In the genomic region with DNA sequence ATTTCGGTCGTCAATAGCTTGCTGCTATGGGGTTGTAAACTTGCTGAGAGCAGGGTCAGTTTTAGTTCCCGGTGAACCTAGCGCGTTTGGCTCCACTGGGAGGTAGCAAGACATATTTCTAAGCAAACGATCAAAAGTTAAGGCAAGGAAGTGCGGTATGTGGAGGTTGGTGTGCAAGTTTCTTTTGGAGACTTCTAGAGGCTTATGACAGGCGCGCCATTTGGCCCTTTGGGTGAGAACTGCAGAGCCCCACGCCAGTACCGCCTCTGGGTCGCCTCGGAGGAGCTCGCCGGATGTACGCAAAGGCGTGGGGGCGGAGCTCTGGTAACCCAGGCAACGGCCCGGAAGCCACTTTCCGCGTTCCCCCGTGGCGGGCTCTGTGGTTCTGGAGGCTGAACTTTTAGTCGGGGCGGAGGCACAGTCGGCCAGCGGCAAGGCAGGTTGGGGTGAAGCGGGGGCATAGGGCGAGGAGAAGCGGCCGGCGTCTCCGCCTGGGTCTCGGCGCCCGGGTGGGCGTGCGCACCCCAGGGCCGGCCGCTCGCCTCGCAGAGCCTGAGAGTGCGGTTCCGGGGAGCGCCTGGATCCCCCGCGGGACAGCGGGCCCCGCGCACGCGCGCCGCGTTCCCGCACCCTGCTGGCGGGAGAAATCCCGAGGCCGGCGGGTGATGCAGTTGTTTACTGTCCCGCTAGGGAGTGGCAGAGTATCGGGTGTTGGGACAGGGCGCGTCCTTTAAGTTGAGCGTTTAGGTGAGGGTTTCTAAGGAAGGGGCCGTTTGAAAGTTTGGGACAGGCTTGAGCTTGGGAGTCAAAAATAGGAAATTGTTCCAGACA, we compare ENCODE assay signal across 7 mouse cellular contexts. TPM values are rescaled to one million over a fixed set of nuclear protein-coding genes. Genes with fewer than 3 reads are reported as not detected.
DNase-seq lines count a peak whose midpoint lies in the region; ATAC-seq and TF ChIP-seq lines count a peak whose summit lies in the region.

TSS of gene Spice1 (plus strand) at position 51 of the 831 bp plus-strand sequence.

- H3K27me3 ChIP-seq in intestine, embryonic 16.5 days (replicated peaks; ENCODE audit: control insufficient read depth, insufficient read depth, low read length) = no peaks in the 10 kb centered on the region
- no peaks in the 10 kb centered on the region for H3K27me3 ChIP-seq in midbrain, embryonic 12.5 days
- no peaks in the 10 kb centered on the region for H3K27me3 ChIP-seq in small intestine, adult 2 months (ENCODE audit: control insufficient read depth, insufficient read depth, low read length)

- H3K27ac ChIP-seq in intestine, embryonic 16.5 days (ENCODE audit: low read length) = peak within 1 kb of the TSS; percentile 93
- H3K27ac ChIP-seq in midbrain, embryonic 12.5 days (replicated peaks) = peak within 1 kb of the TSS; percentile 87
- peak within 1 kb of the TSS; percentile 82 for H3K27ac ChIP-seq in small intestine, adult 2 months (ENCODE audit: insufficient read depth, low read depth, low read length)

- H3K9me3 ChIP-seq in intestine, embryonic 16.5 days (ENCODE audit: control insufficient read depth, low read length) = no peaks in the 10 kb centered on the region
- H3K9me3 ChIP-seq in midbrain, embryonic 12.5 days = no peaks in the 10 kb centered on the region

- peak within 1 kb of the TSS; percentile 83 for H3K4me2 ChIP-seq in intestine, embryonic 16.5 days (ENCODE audit: low read depth, low read length)
- H3K4me2 ChIP-seq in midbrain, embryonic 12.5 days (replicated peaks) = peak within 1 kb of the TSS; percentile 68

- peak; percentile 97 for DNase-seq in adrenal gland, adult 2 months
- peak; percentile 84 for DNase-seq in embryo, embryonic 11.5 days (ENCODE audit: low read depth, low spot score)
- DNase-seq in gastrocnemius, postnatal 36 days = peak; percentile 93 to 95
- DNase-seq in left cerebral cortex, postnatal 4 days = peak; percentile 96

- peak within 1 kb of the TSS; percentile 84 for H3K4me3 ChIP-seq in intestine, embryonic 16.5 days (ENCODE audit: low read length)
- peak within 1 kb of the TSS; percentile 74 for H3K4me3 ChIP-seq in midbrain, embryonic 12.5 days
- peak within 1 kb of the TSS; percentile 91 for H3K4me3 ChIP-seq in small intestine, adult 2 months (ENCODE audit: low read depth, low read length)

- TF ChIP-seq POLR2A in small intestine, adult 2 months (IDR thresholded peaks at IDR 0.05; ENCODE audit: low read depth, low read length) = peak; percentile 55

- intact Hi-C loops in gastrocnemius, postnatal 36 days (cut with DNase I) = no loop called here
- intact Hi-C loops in left cerebral cortex, postnatal 4 days (cut with DNase I) = loop anchor here (5.0 kb wide), 1 partner anchor 105 kb away; no protein-coding TSS in a partner anchor

- TF ChIP-seq CTCF in small intestine, adult 2 months (IDR thresholded peaks at IDR 0.05; ENCODE audit: extremely low read depth, insufficient read length, insufficient replicate concordance, low read depth, low read length) = peak; percentile 49; the same call in 1 of the 2 replicates

- H3K9ac ChIP-seq in intestine, embryonic 16.5 days (ENCODE audit: low read depth, low read length) = peak within 1 kb of the TSS; percentile 84
- H3K9ac ChIP-seq in midbrain, embryonic 12.5 days (replicated peaks) = peak within 1 kb of the TSS; percentile 64

- ATAC-seq in intestine, embryonic 16.5 days = peak; percentile 100
- ATAC-seq in midbrain, embryonic 12.5 days (ENCODE audit: low FRiP score, low read depth) = peak; percentile 99

- peaks cover 17% of the 10 kb centered on the region for H3K4me1 ChIP-seq in intestine, embryonic 16.5 days (ENCODE audit: control insufficient read depth, insufficient read depth, low read length)
- peaks cover 14% of the 10 kb centered on the region for H3K4me1 ChIP-seq in midbrain, embryonic 12.5 days
- H3K4me1 ChIP-seq in small intestine, adult 2 months (ENCODE audit: control insufficient read depth, insufficient read depth, insufficient read length, low read length) = no peaks in the 10 kb centered on the region

- WGBS in intestine, embryonic 16.5 days = under 1% methylated on average over 67 of the region's 67 CpGs
- under 1% methylated on average over 67 of the region's 67 CpGs for WGBS in midbrain, embryonic 12.5 days
- under 1% methylated on average over 67 of the region's 67 CpGs for WGBS in small intestine, adult 2 months

- H3K36me3 ChIP-seq in intestine, embryonic 16.5 days (ENCODE audit: control insufficient read depth, insufficient read depth, low read length) = no peaks in the 10 kb centered on the region
- no peaks in the 10 kb centered on the region for H3K36me3 ChIP-seq in midbrain, embryonic 12.5 days
- H3K36me3 ChIP-seq in small intestine, adult 2 months (ENCODE audit: control insufficient read depth, insufficient read depth, low read length) = no peaks in the 10 kb centered on the region

RNA-seq across cellular contexts. Expression of gene Spice1, which starts in this region (rescaled TPM):
- total RNA-seq in adrenal gland, adult 2 months (2021) = 10 to 100 TPM; 14.9 to 26.9 TPM
- polyA plus RNA-seq in adrenal gland, adult 2 months (2012; rRNA removed) = 4.4 and 4.9 TPM in 2 replicates
- total RNA-seq in gastrocnemius, postnatal 36 days (2021) = 1 to 10 TPM; 6.1 to 7.9 TPM
- 16.0 and 17.5 TPM in 2 replicates for polyA plus RNA-seq in intestine, embryonic 16.5 days (2015; fragmentation: Nextera tagmentation; extraction: Ambion mirVana)
- total RNA-seq in left cerebral cortex, postnatal 4 days (2021) = 10 to 100 TPM; 15.0 to 18.8 TPM
- 26.6 and 34.4 TPM in 2 replicates for polyA plus RNA-seq in midbrain, embryonic 12.5 days (2016; fragmentation: Nextera tagmentation; extraction: Ambion mirVana)
- polyA plus RNA-seq in small intestine, adult 2 months (2012; rRNA removed) = 2.3 and 3.2 TPM in 2 replicates

Comparison
In these comparisons a context has a peak if more than half of its experiments do, and no peak if none do; other contexts are left out.
1. Peak in every context shown above with its lines: DNase-seq, ATAC-seq, H3K4me3 ChIP-seq and H3K27ac ChIP-seq.